Mouse (Mus musculus): ENCODE data around the gene Stpg3.

Gene Stpg3

DNA sequence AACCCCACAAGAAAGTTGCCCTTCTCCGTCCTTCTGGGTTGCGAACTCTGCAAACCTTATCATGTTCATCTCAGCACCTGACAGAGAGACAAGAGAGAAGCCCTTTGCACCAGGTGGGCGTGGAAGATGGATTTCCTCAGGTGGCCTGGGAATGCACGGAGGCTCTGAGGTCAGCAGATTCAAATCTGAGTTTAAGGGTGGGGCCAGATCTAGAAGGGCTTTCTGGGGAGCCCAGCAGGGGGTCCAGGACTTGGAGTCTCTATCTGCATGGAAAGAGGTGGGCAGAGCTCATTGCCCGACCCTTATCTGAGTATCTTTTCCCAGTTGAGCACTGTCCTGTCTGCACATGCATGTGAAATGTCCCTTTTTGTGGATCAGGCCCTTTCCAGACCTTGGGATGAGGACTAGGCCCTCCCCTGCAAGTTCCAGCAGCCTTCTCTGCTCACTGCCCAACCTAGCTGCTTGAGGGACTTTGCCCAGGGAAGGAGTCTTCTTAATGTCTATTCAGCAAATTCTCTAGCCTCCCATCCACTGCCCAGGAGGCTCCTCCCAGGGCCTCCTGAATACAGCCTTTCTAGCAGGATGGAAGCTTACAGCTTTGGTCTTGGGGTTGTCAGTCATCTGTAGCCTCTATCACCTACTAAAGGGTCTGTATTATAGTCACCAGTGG, 20.2 kb upstream of the Stpg3 start:
- no peak for DNase-seq

- DNase-seq: no peak
Measured at GRCm38 (mm10) chr2:25234050-25234449, 19.6 kb upstream of the Stpg3 start, which contains the start of gene Slc34a3. Gene Slc34a3 (minus strand): TSS chr2:25234364.

DNA sequence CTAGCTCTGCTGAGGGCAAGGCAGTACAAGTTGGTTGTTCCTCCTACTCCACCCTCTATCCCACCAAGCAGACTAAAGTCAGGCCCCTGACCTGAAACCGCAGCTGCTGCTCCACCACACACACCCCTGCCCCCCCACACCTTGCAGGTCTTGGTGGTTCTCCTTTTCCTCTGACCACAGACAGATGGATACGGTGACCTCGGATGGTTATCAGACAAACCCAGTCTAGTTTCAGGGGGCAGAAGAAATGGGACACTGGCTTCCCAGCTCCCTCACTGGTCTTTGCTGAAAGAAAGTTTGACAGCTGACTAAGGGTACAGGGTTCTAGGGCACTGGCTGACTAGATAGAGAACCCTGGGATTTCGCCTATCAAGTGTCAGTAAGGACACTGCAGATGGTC, 19.0 kb upstream of the Stpg3 start:
- no peak for DNase-seq

GRCm38 (mm10) chr2:25231038-25231437, 16.6 kb upstream of the Stpg3 start:
- DNase-seq: no peak

DNA sequence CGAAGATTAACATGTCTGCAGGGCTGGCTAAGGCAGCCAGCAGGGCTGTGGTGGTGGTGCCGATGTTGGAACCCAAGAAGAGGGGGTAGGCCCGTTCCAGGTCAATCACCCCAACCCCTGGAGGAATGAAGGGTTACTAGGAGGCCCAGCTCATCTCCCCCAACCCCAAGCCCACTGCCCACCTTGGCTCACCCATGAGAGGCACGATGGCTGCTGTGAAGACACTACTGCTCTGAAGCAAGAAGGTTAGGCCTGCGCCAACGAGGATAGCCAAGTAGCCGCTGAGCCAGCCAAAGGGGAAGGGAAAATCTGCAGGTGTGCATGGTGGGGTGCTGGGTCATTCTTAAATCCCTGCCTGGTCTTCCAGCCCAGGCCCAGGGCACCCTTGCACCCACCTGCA, 16.1 kb upstream of the Stpg3 start:
- no peak for DNase-seq

- no peak for DNase-seq
Measured at GRCm38 (mm10) chr2:25229582-25229981, 15.1 kb upstream of the Stpg3 start.

DNA sequence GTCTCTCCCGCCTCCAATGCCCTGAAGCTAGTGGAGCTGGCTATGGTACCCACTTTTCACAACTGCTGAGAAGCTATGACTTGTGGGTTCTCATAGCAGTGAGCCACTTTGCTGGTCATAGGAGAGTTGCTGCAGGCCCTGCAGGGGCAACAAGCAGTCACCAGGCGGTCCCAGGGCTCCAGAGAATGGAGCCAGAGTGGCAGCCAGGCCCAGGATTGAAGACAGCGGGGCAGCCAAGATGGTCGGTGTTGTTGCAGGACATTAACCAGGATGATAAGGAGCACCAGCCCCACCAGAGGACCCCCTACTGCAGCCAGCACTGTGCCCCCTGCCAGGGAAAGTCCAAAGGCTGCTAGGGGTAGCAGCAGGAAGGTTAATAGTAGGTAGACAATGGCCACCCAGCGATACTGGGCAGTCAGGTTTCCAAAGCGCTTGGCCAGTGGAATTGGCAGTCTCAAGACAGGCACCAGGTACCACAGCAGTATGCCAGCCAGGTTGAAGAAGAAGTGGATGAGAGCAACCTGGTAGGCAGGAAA, 14.6 kb upstream of the Stpg3 start:
- no peak for DNase-seq

GRCm38 (mm10) chr2:25228431-25228889, 14.0 kb upstream of the Stpg3 start:
- peak; percentile 90 for DNase-seq

DNA sequence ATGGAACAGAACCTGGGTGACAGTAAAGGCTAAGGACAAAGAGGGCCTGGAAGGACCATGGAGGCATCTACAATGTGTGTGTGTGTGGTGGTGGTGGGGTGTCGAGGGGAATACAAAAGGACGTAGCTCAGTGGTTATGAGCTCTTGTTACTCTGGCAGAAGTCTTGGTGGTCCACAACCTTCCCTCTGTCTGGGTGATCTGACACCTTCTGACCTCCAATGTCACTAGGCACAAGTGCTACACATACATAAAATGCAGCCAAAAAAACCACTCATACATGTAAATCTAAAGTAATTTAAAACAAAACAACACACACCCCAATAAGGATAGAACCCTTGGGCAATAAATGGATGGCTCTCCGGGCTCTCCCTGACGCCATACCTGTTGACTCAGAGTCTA, 13.0 kb upstream of the Stpg3 start:
- DNase-seq: no peak

DNA sequence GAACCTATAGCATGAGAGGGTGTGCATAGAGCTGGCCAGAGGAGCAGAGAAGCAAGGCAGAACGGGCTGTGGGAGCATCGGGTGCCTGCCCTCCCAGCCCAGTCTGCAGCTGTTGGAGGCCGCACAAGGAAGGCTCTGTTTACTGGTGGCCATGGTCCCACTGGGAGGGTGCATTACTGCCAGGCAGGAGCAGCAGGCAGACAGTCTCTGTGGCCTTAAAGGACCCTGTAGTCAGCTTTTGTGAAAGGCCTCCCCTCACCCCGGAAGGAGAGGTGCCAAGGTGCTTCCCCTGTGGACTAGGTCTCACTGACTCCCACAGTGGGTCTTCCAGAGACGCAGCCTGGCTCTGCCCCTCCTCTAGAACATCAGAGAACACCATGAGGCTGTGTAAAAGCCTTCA, 12.4 kb upstream of the Stpg3 start:
- DNase-seq: peak; percentile 83

- no peak for DNase-seq
Measured at GRCm38 (mm10) chr2:25225811-25226379, 11.5 kb upstream of the Stpg3 start.

- DNase-seq: peak; percentile 100
Measured at GRCm38 (mm10) chr2:25224766-25225752, 10.6 kb upstream of the Stpg3 start.

DNA sequence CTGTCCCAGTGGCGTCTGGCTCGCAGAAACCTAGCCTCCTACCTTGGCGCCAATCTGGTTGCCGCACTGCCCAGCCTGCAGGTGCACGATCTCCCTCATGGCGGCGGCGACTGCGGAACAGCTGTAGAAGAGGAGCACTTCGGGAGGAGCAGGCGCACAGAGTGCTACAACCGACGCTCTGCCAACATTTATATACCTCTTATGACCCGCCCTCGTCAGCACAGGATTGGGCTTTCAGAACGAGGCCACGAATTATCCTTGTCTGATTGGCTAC, 10.0 kb upstream of the Stpg3 start, which contains the start of gene Tubb4b:
Gene Tubb4b, minus strand, starts transcription at position 211 of the 274 bp plus-strand sequence.
- DNase-seq: no peak

- DNase-seq: peak; percentile 83
Measured at GRCm38 (mm10) chr2:25223681-25224491, 9.4 kb upstream of the Stpg3 start.

- no peak for DNase-seq
Measured at GRCm38 (mm10) chr2:25221331-25221772, 6.9 kb upstream of the Stpg3 start.

GRCm38 (mm10) chr2:25218445-25218844, 4.0 kb upstream of the Stpg3 start, which contains the start of gene Fam166a:
Gene Fam166a (plus strand): TSS chr2:25218745.
- DNase-seq: no peak

GRCm38 (mm10) chr2:25217666-25218065, 3.2 kb upstream of the Stpg3 start:
- DNase-seq: no peak

- no peak for DNase-seq
Measured at GRCm38 (mm10) chr2:25213266-25213865, 1.1 kb downstream of the Stpg3 start.

GRCm38 (mm10) chr2:25211121-25211670, 3.2 kb downstream of the Stpg3 start, which contains the start of gene Nelfb:
Gene Nelfb (minus strand): TSS chr2:25211489.
- peak; percentile 86 for DNase-seq

DNA sequence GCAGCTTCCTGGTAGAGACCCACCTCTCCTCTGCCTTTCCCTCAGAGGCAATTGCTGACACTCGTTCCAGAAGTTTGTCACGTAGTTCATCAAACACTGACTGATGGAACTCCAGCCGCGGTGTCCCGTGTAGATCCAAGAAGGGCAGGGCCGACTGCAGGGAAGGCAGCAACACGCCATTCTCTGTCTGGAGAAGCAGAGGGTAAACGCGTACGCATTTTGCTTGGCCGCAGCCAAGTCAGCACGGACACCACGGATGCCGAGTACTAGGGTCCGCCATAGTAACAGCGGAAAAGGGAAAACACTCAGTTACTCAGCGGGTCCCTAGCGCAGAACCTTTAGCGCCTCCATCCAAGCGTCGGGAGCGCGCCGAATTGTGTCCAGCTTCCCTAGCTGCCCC, 3.8 kb downstream of the Stpg3 start:
- no peak for DNase-seq

GRCm38 (mm10) chr2:25207593-25207992, 6.8 kb downstream of the Stpg3 start:
- DNase-seq: no peak

Data from layer of hippocampus, adult 9-11 months (tissue).